In the genomic region with DNA sequence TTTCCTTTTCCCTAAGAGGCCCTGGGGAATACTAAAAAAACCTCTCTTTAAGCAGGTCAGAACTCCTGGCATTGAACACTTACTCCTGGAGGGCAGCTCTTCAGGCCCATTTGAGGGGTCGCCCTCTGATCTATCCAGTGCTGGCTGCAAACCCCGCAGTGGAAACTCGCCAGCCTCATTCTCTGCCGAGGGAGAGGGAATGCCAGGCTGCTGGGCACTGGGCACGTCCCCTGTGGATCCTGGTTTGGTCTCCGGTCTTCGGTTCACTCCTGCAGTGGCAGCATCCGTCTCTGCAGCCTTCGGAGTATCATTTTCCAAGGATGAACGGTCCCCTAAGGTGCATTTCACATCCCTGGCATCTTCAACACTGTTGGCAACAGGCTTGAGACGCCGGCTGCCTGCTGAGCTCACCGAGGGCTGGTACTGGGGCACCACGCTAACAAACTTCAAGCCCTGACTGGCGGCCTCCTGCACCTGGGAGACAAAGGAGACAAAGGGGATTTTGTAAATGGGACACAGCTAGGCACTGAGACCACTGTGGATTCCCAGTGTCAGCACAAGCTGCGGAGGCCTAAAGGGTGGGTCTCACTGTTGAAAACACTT, we compare ENCODE assay signal across 13 mouse cellular contexts.
DNase-seq lines count a peak whose midpoint lies in the region; ATAC-seq lines count a peak whose summit lies in the region.
"Had no signal": no experiment of that assay in that cellular context is flagged by ENCODE, and none has a peak within 500 bp of the region (broad histone marks: within the 10 kb centered on the region; RNA-seq: fewer than 3 reads in every experiment).

No protein-coding gene starts in this region.

- peak overlapping the region; percentile 41; the same call in 1 of the 2 replicates for H3K9ac ChIP-seq in neural tube, embryonic 13.5 days
- H3K9ac ChIP-seq: heart, embryonic 13.5 days; limb, embryonic 12.5 days; lung, embryonic 14.5 days; midbrain, embryonic 12.5 days had no signal

- no peaks in the 10 kb centered on the region for H3K9me3 ChIP-seq in neural tube, embryonic 13.5 days
- H3K9me3 ChIP-seq: heart, embryonic 13.5 days; limb, embryonic 12.5 days; midbrain, embryonic 12.5 days had no signal

- peak; percentile 34; the same call in 1 of the 2 replicates for ATAC-seq in neural tube, embryonic 13.5 days (ENCODE audit: low read depth)
- ATAC-seq: intestine, embryonic 16.5 days had no signal

- peaks cover 20% of the 10 kb centered on the region for H3K4me1 ChIP-seq in neural tube, embryonic 13.5 days (replicated peaks)

- intact Hi-C loops in left cerebral cortex, postnatal 4 days (cut with DNase I): no loop called here
- intact Hi-C loops in left cerebral cortex, postnatal 36 days (cut with DNase I): no loop called here
- intact Hi-C loops in gastrocnemius, postnatal 14 days (cut with DNase I; ENCODE audit: low total_unique reads): loop anchor here (10.0 kb wide), 1 partner anchor 130 kb away; no protein-coding TSS in a partner anchor

- H3K27me3 ChIP-seq in neural tube, embryonic 13.5 days: no peaks in the 10 kb centered on the region
- H3K27me3 ChIP-seq: heart, embryonic 13.5 days; limb, embryonic 12.5 days; midbrain, embryonic 12.5 days had no signal

- H3K4me3 ChIP-seq in neural tube, embryonic 13.5 days: no peak overlapping the region
- H3K4me3 ChIP-seq: heart, embryonic 13.5 days; limb, embryonic 12.5 days; midbrain, embryonic 12.5 days had no signal

- H3K36me3 ChIP-seq in neural tube, embryonic 13.5 days: no peaks in the 10 kb centered on the region
- H3K36me3 ChIP-seq: limb, embryonic 12.5 days; midbrain, embryonic 12.5 days had no signal

- DNase-seq in left cerebral cortex, postnatal 4 days: peak; percentile 85
- no peak for DNase-seq in left cerebral cortex, postnatal 36 days (ENCODE audit: low spot score in 2 of 2)
- DNase-seq in cerebellum, postnatal 14 days: peak; percentile 77 to 78
- peak; percentile 39 for DNase-seq in gastrocnemius, postnatal 14 days
- DNase-seq in testis, postnatal 14 days (ENCODE audit: low spot score): no peak
- no peak for DNase-seq in ovary, postnatal 36 days (ENCODE audit: low spot score)
- DNase-seq: lung, embryonic 14.5 days; thymus, postnatal 36 days had no signal

- 51% methylated on average over 16 of the region's 16 CpGs for WGBS in neural tube, embryonic 13.5 days

- no peak overlapping the region for H3K4me2 ChIP-seq in neural tube, embryonic 13.5 days
- H3K4me2 ChIP-seq: heart, embryonic 13.5 days; limb, embryonic 12.5 days; lung, embryonic 14.5 days; midbrain, embryonic 12.5 days had no signal

- peak overlapping the region; percentile 46 for H3K27ac ChIP-seq in neural tube, embryonic 13.5 days (replicated peaks)
- H3K27ac ChIP-seq: heart, embryonic 13.5 days; limb, embryonic 12.5 days; midbrain, embryonic 12.5 days had no signal

Comparison
In these comparisons a context has a peak if more than half of its experiments do, and no peak if none do; other contexts are left out.
1. DNase-seq: peak in left cerebral cortex, postnatal 4 days (single experiment), cerebellum, postnatal 14 days (2 of 2) and gastrocnemius, postnatal 14 days (single experiment); none in left cerebral cortex, postnatal 36 days (0 of 2), testis, postnatal 14 days (single experiment) and ovary, postnatal 36 days (single experiment).